Mouse (Mus musculus) myocyte (in vitro differentiated cells): ENCODE data around the gene Spsb2.

Experiments
- CEBPB ChIP-seq: IDR thresholded peaks from 2 replicates; pipeline ENCODE4 v1.6.1; 2011; ENCODE audit warnings: mild to moderate bottlenecking, moderate library complexity; ENCODE audit not compliant: poor library complexity, insufficient read depth, severe bottlenecking
- E2F4 ChIP-seq: IDR thresholded peaks from one replicate; pipeline ENCODE4 v1.6.1; 2011; ENCODE audit warnings: mild to moderate bottlenecking, control low read depth, moderate library complexity; ENCODE audit not compliant: insufficient read depth
- MAX ChIP-seq: IDR thresholded peaks from one replicate; pipeline ENCODE4 v1.6.1; 2011; ENCODE audit warnings: low read depth, mild to moderate bottlenecking, control low read depth
- POLR2A ChIP-seq: IDR thresholded peaks from one replicate; pipeline ENCODE4 v1.6.1; 2011; ENCODE audit warnings: low read depth, mild to moderate bottlenecking, control low read depth, moderate library complexity; ENCODE audit not compliant: insufficient read length
- USF1 ChIP-seq: IDR thresholded peaks from one replicate; pipeline ENCODE4 v1.6.1; 2011; ENCODE audit warnings: low read depth, mild to moderate bottlenecking, control low read depth, moderate library complexity

DNA sequence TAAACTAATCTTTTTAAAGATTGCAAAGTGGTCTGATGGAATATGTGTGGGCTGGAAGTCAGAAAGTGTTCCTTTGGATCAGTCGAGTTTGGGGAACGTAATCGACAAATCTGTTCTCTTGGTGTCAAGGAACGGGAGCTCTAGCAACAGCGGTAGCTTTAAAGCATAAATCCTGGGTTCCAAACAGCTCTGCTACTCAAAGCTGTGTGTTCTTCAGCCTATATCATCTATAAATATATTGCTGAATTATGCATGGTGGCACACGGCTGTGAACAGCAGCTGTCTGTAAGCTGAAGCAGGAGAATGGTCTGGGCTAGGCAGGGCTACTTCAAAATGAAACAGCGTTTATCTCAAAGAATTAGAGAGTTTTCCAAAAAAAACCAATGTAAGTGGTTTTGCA lies 27.5 kb upstream of the Spsb2 start:
- TF ChIP-seq POLR2A (no peak), E2F4 (no peak), MAX (no peak), USF1 (no peak), CEBPB (no peak)
